In the genomic region with DNA sequence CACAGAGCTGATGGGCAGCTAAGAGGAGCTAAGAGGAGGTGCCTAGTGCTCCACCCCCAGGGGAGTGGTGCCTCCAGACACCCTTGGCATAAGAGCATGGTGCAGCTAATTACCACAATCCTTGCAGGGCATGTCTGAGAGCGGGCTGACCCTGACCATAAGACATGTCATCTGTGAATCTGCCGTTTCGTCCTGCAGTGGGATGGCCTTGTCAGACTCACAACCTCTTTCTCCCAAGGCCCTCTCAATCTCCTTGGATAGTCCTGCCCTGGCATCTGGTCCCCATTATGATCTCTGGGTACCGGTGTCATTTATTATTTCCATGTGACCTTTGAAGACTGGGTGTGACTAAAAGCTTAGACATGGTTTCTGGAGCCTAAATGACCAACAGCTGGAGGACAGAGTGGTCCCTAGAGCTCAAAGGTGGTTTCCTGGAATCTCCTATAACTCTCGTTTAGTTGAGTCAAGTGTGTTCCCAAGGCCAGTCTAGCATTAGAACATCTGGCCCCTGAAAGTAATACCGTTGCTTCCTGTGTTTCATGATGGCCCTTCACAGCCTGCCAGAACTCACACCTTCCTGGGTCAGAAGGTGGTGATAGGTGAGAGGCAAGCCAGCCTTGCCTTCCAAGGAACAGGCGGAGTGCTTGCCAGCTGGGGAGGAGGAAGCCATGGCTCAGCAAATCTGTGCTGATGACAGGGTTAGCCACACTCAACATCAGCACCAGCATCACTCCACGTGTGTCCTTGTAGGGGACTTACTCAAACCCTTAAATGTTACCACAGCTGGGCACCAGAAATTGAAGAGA, we compare ENCODE assay signal across 22 mouse cellular contexts. TPM values are rescaled to one million over a fixed set of nuclear protein-coding genes. Genes with fewer than 3 reads are reported as not detected.
DNase-seq lines count a peak whose midpoint lies in the region; ATAC-seq and TF ChIP-seq lines count a peak whose summit lies in the region.
"Had no signal": no experiment of that assay in that cellular context is flagged by ENCODE, and none has a peak within 500 bp of the region (broad histone marks: within the 10 kb centered on the region; RNA-seq: fewer than 3 reads in every experiment).

No protein-coding gene starts in this region.

- ATAC-seq in liver, postnatal 0 days: no peak
- ATAC-seq: midbrain, embryonic 15.5 days had no signal

- TF ChIP-seq POLR2A in testis, adult 2 months (IDR thresholded peaks at IDR 0.05; ENCODE audit: control insufficient read depth, low read depth, low read length): 0 out of 2 replicates have a peak, but pooled peaks have one; percentile 18

- no peaks in the 10 kb centered on the region for H3K9me3 ChIP-seq in liver, postnatal 0 days (ENCODE audit: low read length)
- H3K9me3 ChIP-seq: forebrain, embryonic 10.5 days; heart, embryonic 15.5 days; hindbrain, embryonic 10.5 days; kidney, embryonic 15.5 days; limb, embryonic 13.5 days; liver, embryonic 13.5 days; lung, embryonic 15.5 days; midbrain, embryonic 15.5 days had no signal

- WGBS in liver, postnatal 0 days (ENCODE audit: insufficient replicate concordance): 76% methylated on average over 8 of the region's 8 CpGs

- peak; percentile 39 for DNase-seq in gastrocnemius, adult 18-20 months (ENCODE audit: low spot score)
- DNase-seq in gastrocnemius, postnatal 14 days: no peak
- DNase-seq in testis, postnatal 10 days (ENCODE audit: low spot score): no peak
- DNase-seq in forelimb bud, embryonic 11.5 days (ENCODE audit: low read depth, low spot score): peak; percentile 79
- DNase-seq in frontal cortex, postnatal 10 days (ENCODE audit: low spot score in 2 of 2): no peak
- no peak for DNase-seq in liver, postnatal 0 days
- DNase-seq: cerebellum, adult 18-20 months; cerebellum, postnatal 25 days; gastrocnemius, postnatal 36 days; kidney, postnatal 4 days; layer of hippocampus, adult 9-11 months; liver, embryonic 13.5 days; retina, postnatal 1 day had no signal

- H3K4me3 ChIP-seq in testis, adult 2 months (ENCODE audit: control insufficient read depth, low read depth, low read length): no peak overlapping the region
- no peak overlapping the region for H3K4me3 ChIP-seq in liver, postnatal 0 days (ENCODE audit: low read depth, low read length)
- H3K4me3 ChIP-seq: forebrain, embryonic 10.5 days; heart, embryonic 15.5 days; hindbrain, embryonic 10.5 days; kidney, embryonic 15.5 days; limb, embryonic 13.5 days; liver, embryonic 13.5 days; lung, embryonic 15.5 days; midbrain, embryonic 15.5 days; myocyte had no signal

- intact Hi-C loops in gastrocnemius, postnatal 14 days (cut with DNase I; ENCODE audit: low total_unique reads): no loop called here

- no peak overlapping the region for H3K27ac ChIP-seq in testis, adult 2 months (ENCODE audit: control insufficient read depth, insufficient read depth, low read depth, low read length)
- H3K27ac ChIP-seq in liver, postnatal 0 days (ENCODE audit: low read depth): no peak overlapping the region
- H3K27ac ChIP-seq: forebrain, embryonic 10.5 days; heart, embryonic 15.5 days; hindbrain, embryonic 10.5 days; limb, embryonic 13.5 days; liver, embryonic 13.5 days; lung, embryonic 15.5 days; midbrain, embryonic 15.5 days had no signal

- H3K36me3 ChIP-seq in testis, adult 2 months (ENCODE audit: control insufficient read depth, insufficient read depth, low read length): no peaks in the 10 kb centered on the region
- peaks cover 16% of the 10 kb centered on the region for H3K36me3 ChIP-seq in liver, postnatal 0 days (replicated peaks; ENCODE audit: insufficient read depth, low read length)

- H3K4me1 ChIP-seq in testis, adult 2 months (ENCODE audit: control insufficient read depth, insufficient read depth, low read length): no peaks in the 10 kb centered on the region
- H3K4me1 ChIP-seq in liver, postnatal 0 days (ENCODE audit: insufficient read depth): peaks cover 15% of the 10 kb centered on the region
- H3K4me1 ChIP-seq: lung, embryonic 15.5 days; midbrain, embryonic 15.5 days had no signal

- no peak overlapping the region for H3K4me2 ChIP-seq in liver, postnatal 0 days (ENCODE audit: low read depth, low read length)
- H3K4me2 ChIP-seq: heart, embryonic 15.5 days; kidney, embryonic 15.5 days; limb, embryonic 13.5 days; liver, embryonic 13.5 days; lung, embryonic 15.5 days; midbrain, embryonic 15.5 days had no signal

- TF ChIP-seq EP300 in liver, postnatal 0 days (IDR thresholded peaks at IDR 0.05; ENCODE audit: low read depth): no peak

- no peak for TF ChIP-seq CTCF in testis, adult 2 months (IDR thresholded peaks at IDR 0.05; ENCODE audit: control insufficient read depth, insufficient read depth, insufficient replicate concordance, low read depth, low read length)
- TF ChIP-seq CTCF in liver, postnatal 0 days (IDR thresholded peaks at IDR 0.05; ENCODE audit: low read depth): no peak

- H3K9ac ChIP-seq in liver, postnatal 0 days (replicated peaks): no peak overlapping the region
- H3K9ac ChIP-seq: heart, embryonic 15.5 days; kidney, embryonic 15.5 days; limb, embryonic 13.5 days; liver, embryonic 13.5 days; lung, embryonic 15.5 days; midbrain, embryonic 15.5 days had no signal

- H3K27me3 ChIP-seq in testis, adult 2 months (ENCODE audit: control insufficient read depth, insufficient read depth, low read length): no peaks in the 10 kb centered on the region
- H3K27me3 ChIP-seq in liver, postnatal 0 days (ENCODE audit: insufficient read depth, low read length): no peaks in the 10 kb centered on the region
- H3K27me3 ChIP-seq: heart, embryonic 15.5 days; kidney, embryonic 15.5 days; limb, embryonic 13.5 days; liver, embryonic 13.5 days; lung, embryonic 15.5 days; midbrain, embryonic 15.5 days had no signal

RNA-seq across cellular contexts. Expression of gene Trappc10, which starts 46.5 kb away (rescaled TPM):
- total RNA-seq in gastrocnemius, adult 18-20 months (2021): 10 to 100 TPM; 37.9 to 41.4 TPM
- 10 to 100 TPM; 30.3 to 31.7 TPM for total RNA-seq in gastrocnemius, postnatal 14 days (2021)
- polyA plus RNA-seq in testis, adult 2 months (2012; rRNA removed): 20.3 and 20.4 TPM in 2 replicates
- polyA plus RNA-seq in liver, postnatal 0 days (2015; fragmentation: Nextera tagmentation; extraction: Ambion mirVana): 13.9 and 14.7 TPM in 2 replicates

Comparison
In these comparisons a context has a peak if more than half of its experiments do, and no peak if none do; other contexts are left out.
1. DNase-seq: peak in gastrocnemius, adult 18-20 months (single experiment) and forelimb bud, embryonic 11.5 days (single experiment); none in gastrocnemius, postnatal 14 days (single experiment), testis, postnatal 10 days (single experiment), frontal cortex, postnatal 10 days (0 of 2) and liver, postnatal 0 days (single experiment).